Mouse (Mus musculus): ENCODE measurements around the gene Sbno2. TPM values are rescaled to one million over a fixed set of nuclear protein-coding genes. Genes with fewer than 3 reads are reported as not detected.

Gene Sbno2
- total and polyA plus RNA-seq, 3 experiments, result 9.7 to 24.2 (median 22.6) TPM

- dilution Hi-C loops (cut with MboI; ENCODE audit: extremely low pct_ligation_motif_present, extremely low pct_unique_long_range_greater_than_20kb, low sequenced_read_pairs) (no loop called here), in situ Hi-C loops (cut with MboI; ENCODE audit: low pct_ligation_motif_present, low pct_unique_long_range_greater_than_20kb, low sequenced_read_pairs) (no loop called here)
- no peak for TF ChIP-seq JUND (conservative IDR thresholded peaks at IDR 0.05; ENCODE audit: low read depth, low read length)
- no peak for TF ChIP-seq RAD21 (IDR thresholded peaks at IDR 0.05; ENCODE audit: low read depth, low read length)
- no peak for TF ChIP-seq TCF12 (IDR thresholded peaks at IDR 0.05; ENCODE audit: low read depth, low read length)
- TF ChIP-seq ZKSCAN1 (IDR thresholded peaks at IDR 0.05; ENCODE audit: borderline replicate concordance, low read depth, low read length), result no peak
- no peak for TF ChIP-seq JUN (IDR thresholded peaks at IDR 0.05; ENCODE audit: insufficient read depth, low read depth, low read length)
- TF ChIP-seq GABPA (IDR thresholded peaks at IDR 0.05; ENCODE audit: insufficient replicate concordance, low read depth, low read length), result no peak
- TF ChIP-seq MYC (IDR thresholded peaks at IDR 0.05; ENCODE audit: low read depth, low read length), result no peak
- TF ChIP-seq BHLHE40 (IDR thresholded peaks at IDR 0.05; ENCODE audit: low read depth, low read length), result no peak
- no peak for TF ChIP-seq RCOR1 (conservative IDR thresholded peaks at IDR 0.05; ENCODE audit: low read depth, low read length)
- no peak for TF ChIP-seq SIN3A (IDR thresholded peaks at IDR 0.05; ENCODE audit: low read length)
- no peak for TF ChIP-seq HCFC1 (IDR thresholded peaks at IDR 0.05; ENCODE audit: low read depth, low read length)
- TF ChIP-seq SMC3 (IDR thresholded peaks at IDR 0.05; ENCODE audit: low read depth, low read length), result no peak
- TF ChIP-seq ETS1 (conservative IDR thresholded peaks at IDR 0.05; ENCODE audit: low read depth, low read length), result no peak
- no peak for TF ChIP-seq USF2 (conservative IDR thresholded peaks at IDR 0.05; ENCODE audit: low read depth, low read length)
- no peak for TF ChIP-seq NRF1 (IDR thresholded peaks at IDR 0.05; ENCODE audit: low read depth, low read length)
- H3K4me3 ChIP-seq (replicated peaks in 1 of 3; ENCODE audit: low read depth in 2 of 3, low read length in 2 of 3, poor library complexity in 1 of 3), result no peak overlapping the region
- no peak overlapping the region for H3K9ac ChIP-seq (ENCODE audit: insufficient read depth, low read depth)
- H3K27ac ChIP-seq (ENCODE audit: insufficient read depth, low read depth), result no peak overlapping the region
- H3K79me2 ChIP-seq (replicated peaks; ENCODE audit: control insufficient read depth, extremely low read depth, insufficient read depth, poor library complexity, severe bottlenecking), result no peaks in the 10 kb centered on the region
- H3K36me3 ChIP-seq (replicated peaks in 1 of 2; ENCODE audit: control insufficient read depth in 1 of 2, insufficient read depth in 1 of 2, low read length in 1 of 2), result no peaks in the 10 kb centered on the region
- no peaks in the 10 kb centered on the region for H3K27me3 ChIP-seq (replicated peaks)
- no peak for DNase-seq (ENCODE audit: extremely low read depth)
- H3K9me3 ChIP-seq (replicated peaks; ENCODE audit: low read length), result no peaks in the 10 kb centered on the region
- no peak overlapping the region for H3K4me2 ChIP-seq (ENCODE audit: insufficient read depth, low read depth, poor library complexity, severe bottlenecking)
- H3K4me1 ChIP-seq (ENCODE audit: control insufficient read depth in 1 of 2, insufficient read depth in 2 of 2), result peaks cover 16 to 58% of the 10 kb centered on the region in 2 experiments
Observed at GRCm38 (mm10) chr10:80048396-80048795, 57.0 kb downstream of the Sbno2 start.

GRCm38 (mm10) chr10:80047041-80047565 is 58.3 kb downstream of the Sbno2 start, which contains the start of gene Gpx4:
Gene Gpx4 (plus strand): TSS chr10:80047166.
- no peak for TF ChIP-seq HCFC1 (IDR thresholded peaks at IDR 0.05; ENCODE audit: low read depth, low read length)
- TF ChIP-seq MEF2A (IDR thresholded peaks at IDR 0.05; ENCODE audit: borderline replicate concordance, low read depth, low read length), result no peak
- TF ChIP-seq E2F4 (IDR thresholded peaks at IDR 0.05; ENCODE audit: insufficient replicate concordance, low read depth, low read length), result no peak
- no peak for TF ChIP-seq ZNF384 (IDR thresholded peaks at IDR 0.05; ENCODE audit: low read depth, low read length)
- no peak for TF ChIP-seq ETS1 (conservative IDR thresholded peaks at IDR 0.05; ENCODE audit: low read depth, low read length)
- no peak for TF ChIP-seq RCOR1 (conservative IDR thresholded peaks at IDR 0.05; ENCODE audit: low read depth, low read length)
- no peak for TF ChIP-seq TBP (conservative IDR thresholded peaks at IDR 0.05; ENCODE audit: low read depth, low read length)
- TF ChIP-seq GABPA (IDR thresholded peaks at IDR 0.05; ENCODE audit: insufficient replicate concordance, low read depth, low read length), result no peak
- no peak for TF ChIP-seq SMC3 (IDR thresholded peaks at IDR 0.05; ENCODE audit: low read depth, low read length)
- no peaks in the 10 kb centered on the region for H3K9me3 ChIP-seq (replicated peaks; ENCODE audit: low read length)
- H3K4me2 ChIP-seq (ENCODE audit: insufficient read depth, low read depth, poor library complexity, severe bottlenecking), result no peak within 1 kb of the TSS
- no peak within 1 kb of the TSS for H3K4me3 ChIP-seq (replicated peaks in 1 of 3; ENCODE audit: low read depth in 2 of 3, low read length in 2 of 3, poor library complexity in 1 of 3)
- no peaks in the 10 kb centered on the region for H3K27me3 ChIP-seq (replicated peaks)
- no peak for DNase-seq (ENCODE audit: extremely low read depth)
- in situ Hi-C loops (cut with MboI; ENCODE audit: low pct_ligation_motif_present, low pct_unique_long_range_greater_than_20kb, low sequenced_read_pairs), result no loop called here
- H3K27ac ChIP-seq (ENCODE audit: insufficient read depth, low read depth), result no peak within 1 kb of the TSS
- H3K36me3 ChIP-seq (replicated peaks in 1 of 2; ENCODE audit: control insufficient read depth in 1 of 2, insufficient read depth in 1 of 2, low read length in 1 of 2), result no peaks in the 10 kb centered on the region
- no peak within 1 kb of the TSS for H3K9ac ChIP-seq (ENCODE audit: insufficient read depth, low read depth)
- H3K4me1 ChIP-seq (ENCODE audit: control insufficient read depth in 1 of 2, insufficient read depth in 2 of 2), result peaks cover 9 to 48% of the 10 kb centered on the region in 2 experiments
- dilution Hi-C loops (cut with MboI; ENCODE audit: extremely low pct_ligation_motif_present, extremely low pct_unique_long_range_greater_than_20kb, low sequenced_read_pairs), result no loop called here
- H3K79me2 ChIP-seq (replicated peaks; ENCODE audit: control insufficient read depth, extremely low read depth, insufficient read depth, poor library complexity, severe bottlenecking), result no peaks in the 10 kb centered on the region

Data from CH12.LX (cell line).